Mouse (Mus musculus): Measurements from ENCODE around the gene Crybb1. TPM values are rescaled to one million over a fixed set of nuclear protein-coding genes. Genes with fewer than 3 reads are reported as not detected.

The Crybb1 gene
- polyA plus RNA-seq, 1 experiment from 2014 or later, result 0.22 TPM

DNA sequence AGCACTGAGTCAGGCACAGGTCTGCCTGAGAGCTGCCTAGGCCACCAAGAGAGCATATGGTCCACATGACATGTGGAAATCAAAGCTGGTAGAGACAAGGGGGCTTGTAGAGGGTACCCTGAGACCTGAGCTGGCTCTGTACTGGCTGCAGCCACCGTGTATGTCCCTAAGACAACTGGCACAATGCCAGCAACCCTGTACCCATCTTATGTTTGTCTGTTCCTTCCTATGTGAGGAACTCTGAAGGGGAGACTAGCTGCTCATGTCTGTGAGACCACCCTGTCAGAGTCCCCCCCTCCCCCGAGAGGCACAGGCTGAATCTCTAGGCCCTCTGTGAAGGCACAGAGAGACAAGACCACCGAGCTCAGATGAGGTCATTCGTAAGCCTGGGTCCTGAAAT lies 36.9 kb upstream of the Crybb1 start:
- TF ChIP-seq CTCF (IDR thresholded peaks at IDR 0.05; ENCODE audit: low read depth), result no peak
- no peak overlapping the region for H3K27ac ChIP-seq (ENCODE audit: low read depth, low read length)
- H3K4me1 ChIP-seq (replicated peaks; ENCODE audit: control insufficient read depth, insufficient read depth, low read length), result 0 out of 2 replicates have a peak, but pooled peaks cover 3% of the 10 kb centered on the region
- no peak overlapping the region for H3K9ac ChIP-seq (ENCODE audit: low read depth, low read length)
- no peaks in the 10 kb centered on the region for H3K27me3 ChIP-seq (replicated peaks; ENCODE audit: control insufficient read depth, insufficient read depth, low read length)
- no peaks in the 10 kb centered on the region for H3K36me3 ChIP-seq (ENCODE audit: control insufficient read depth, insufficient read depth)
- ATAC-seq, result no peak
- no peaks in the 10 kb centered on the region for H3K9me3 ChIP-seq (ENCODE audit: control insufficient read depth)
- 72% methylated on average over 4 of the region's 4 CpGs for WGBS
- no peak overlapping the region for H3K4me2 ChIP-seq (replicated peaks; ENCODE audit: low read depth)
- no peak overlapping the region for H3K4me3 ChIP-seq (ENCODE audit: low read depth, low read length)

DNA sequence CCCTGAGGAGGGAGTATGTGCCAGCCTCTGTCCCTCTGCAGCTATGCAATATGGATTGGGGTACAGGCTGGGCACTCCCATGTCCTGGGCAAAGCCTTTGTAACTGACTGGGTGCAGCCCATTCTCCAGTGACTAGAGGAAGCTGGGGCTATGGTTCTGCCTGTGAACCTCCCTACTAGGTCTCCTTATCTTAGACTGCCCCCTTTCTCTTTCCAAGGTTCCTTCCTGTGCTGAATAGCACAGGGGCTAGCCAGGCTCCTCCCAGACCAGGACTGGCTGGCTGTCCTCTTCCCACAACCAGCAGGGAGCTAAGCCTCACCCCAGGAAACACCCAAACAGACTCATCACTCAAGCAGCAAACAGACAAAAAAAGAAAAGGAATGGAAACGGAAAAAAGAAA lies 36.2 kb upstream of the Crybb1 start:
- TF ChIP-seq CTCF (IDR thresholded peaks at IDR 0.05; ENCODE audit: low read depth), result no peak
- Histone ChIP-seq H3K27me3 (replicated peaks; ENCODE audit: control insufficient read depth, insufficient read depth, low read length) (no peaks in the 10 kb centered on the region), H3K9ac (ENCODE audit: low read depth, low read length) (no peak overlapping the region), H3K4me3 (ENCODE audit: low read depth, low read length) (no peak overlapping the region), H3K27ac (ENCODE audit: low read depth, low read length) (no peak overlapping the region), H3K4me1 (replicated peaks; ENCODE audit: control insufficient read depth, insufficient read depth, low read length) (no peaks in the 10 kb centered on the region), H3K9me3 (ENCODE audit: control insufficient read depth) (no peaks in the 10 kb centered on the region), H3K4me2 (replicated peaks; ENCODE audit: low read depth) (no peak overlapping the region), H3K36me3 (ENCODE audit: control insufficient read depth, insufficient read depth) (no peaks in the 10 kb centered on the region)
- WGBS, result 14% methylated on average over 1 of the region's 1 CpGs
- ATAC-seq, result no peak

DNA sequence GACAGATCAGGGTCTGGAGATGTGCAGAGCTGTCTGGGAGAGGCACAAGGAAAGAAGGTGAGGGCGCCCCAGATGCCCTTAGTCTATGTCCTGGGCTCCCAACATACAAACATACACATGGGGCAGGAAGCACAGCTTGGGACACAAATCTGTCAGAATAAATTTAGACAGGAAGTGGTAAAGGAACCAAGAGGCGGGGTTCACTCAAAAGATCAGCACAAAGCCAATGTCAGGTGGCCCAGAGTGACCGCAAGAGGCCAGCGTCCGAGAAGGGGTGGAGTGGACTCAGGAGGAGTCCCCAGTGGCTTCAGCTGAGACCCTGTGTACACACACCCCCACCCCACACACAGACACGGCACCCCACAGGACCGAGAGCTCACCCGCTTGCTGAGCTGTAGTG lies 35.4 kb upstream of the Crybb1 start:
- TF ChIP-seq CTCF (IDR thresholded peaks at IDR 0.05; ENCODE audit: low read depth), result no peak
- H3K4me3 ChIP-seq (ENCODE audit: low read depth, low read length), result no peak overlapping the region
- no peaks in the 10 kb centered on the region for H3K4me1 ChIP-seq (replicated peaks; ENCODE audit: control insufficient read depth, insufficient read depth, low read length)
- H3K36me3 ChIP-seq (ENCODE audit: control insufficient read depth, insufficient read depth), result no peaks in the 10 kb centered on the region
- 79% methylated on average over 8 of the region's 8 CpGs for WGBS
- no peak overlapping the region for H3K4me2 ChIP-seq (replicated peaks; ENCODE audit: low read depth)
- H3K27ac ChIP-seq (ENCODE audit: low read depth, low read length), result no peak overlapping the region
- H3K9ac ChIP-seq (ENCODE audit: low read depth, low read length), result no peak overlapping the region
- H3K9me3 ChIP-seq (ENCODE audit: control insufficient read depth), result no peaks in the 10 kb centered on the region
- H3K27me3 ChIP-seq (replicated peaks; ENCODE audit: control insufficient read depth, insufficient read depth, low read length), result no peaks in the 10 kb centered on the region; the same call in 1 of the 2 replicates
- no peak for ATAC-seq

DNA sequence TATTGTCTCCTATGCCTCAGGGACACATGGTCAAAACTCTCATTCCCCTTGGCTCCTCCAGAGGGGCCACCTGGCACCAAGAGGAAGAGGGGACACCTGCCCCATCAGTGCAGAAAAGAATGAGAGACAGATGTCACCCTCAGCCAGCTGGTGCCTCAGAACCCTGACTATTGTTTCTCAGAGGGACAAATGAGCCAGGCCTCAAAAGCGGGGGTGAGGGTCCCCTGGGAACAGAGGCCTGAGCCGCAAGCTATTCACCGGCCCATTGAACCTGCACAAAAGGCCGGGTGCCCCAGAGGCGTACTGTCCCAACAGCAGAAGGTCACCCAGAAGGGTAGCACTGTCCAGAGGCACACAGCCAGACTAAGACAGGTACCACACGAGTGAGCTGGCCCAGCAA lies 30.0 kb upstream of the Crybb1 start:
- Histone ChIP-seq H3K4me2 (replicated peaks; ENCODE audit: low read depth) (no peak overlapping the region), H3K9ac (ENCODE audit: low read depth, low read length) (no peak overlapping the region), H3K4me3 (ENCODE audit: low read depth, low read length) (no peak overlapping the region), H3K27ac (ENCODE audit: low read depth, low read length) (no peak overlapping the region), H3K4me1 (replicated peaks; ENCODE audit: control insufficient read depth, insufficient read depth, low read length) (peaks cover 4% of the 10 kb centered on the region; the same call in 1 of the 2 replicates), H3K9me3 (ENCODE audit: control insufficient read depth) (no peaks in the 10 kb centered on the region), H3K27me3 (replicated peaks; ENCODE audit: control insufficient read depth, insufficient read depth, low read length) (peaks cover 41% of the 10 kb centered on the region), H3K36me3 (ENCODE audit: control insufficient read depth, insufficient read depth) (no peaks in the 10 kb centered on the region)
- 80% methylated on average over 6 of the region's 6 CpGs for WGBS
- ATAC-seq, result no peak
- no peak for TF ChIP-seq CTCF (IDR thresholded peaks at IDR 0.05; ENCODE audit: low read depth)

DNA sequence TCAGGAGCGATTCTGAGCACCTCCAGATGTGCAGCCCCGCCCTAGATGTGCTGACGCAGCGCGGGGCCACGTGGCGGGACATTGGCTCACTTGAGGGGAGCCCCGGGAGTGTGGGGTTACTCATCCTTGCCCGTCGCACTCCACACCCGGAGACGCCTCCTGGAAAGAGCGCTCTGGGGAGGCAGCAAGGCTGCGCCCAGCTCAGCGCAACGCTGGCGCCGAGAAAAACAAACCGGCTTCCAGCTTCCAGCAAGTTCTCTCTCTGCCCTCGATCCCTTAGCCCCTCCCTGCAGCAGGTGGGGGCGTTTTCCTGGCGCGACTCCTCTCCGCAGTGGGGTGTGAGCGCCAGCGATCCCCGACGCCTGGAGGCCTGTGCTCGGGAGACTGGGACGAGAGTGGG lies 28.3 kb upstream of the Crybb1 start:
- TF ChIP-seq CTCF (IDR thresholded peaks at IDR 0.05; ENCODE audit: low read depth), result no peak
- H3K36me3 ChIP-seq (ENCODE audit: control insufficient read depth, insufficient read depth), result no peaks in the 10 kb centered on the region
- peak overlapping the region; percentile 26 for H3K4me3 ChIP-seq (ENCODE audit: low read depth, low read length)
- ATAC-seq, result no peak
- peak overlapping the region; percentile 55 for H3K4me2 ChIP-seq (replicated peaks; ENCODE audit: low read depth)
- peaks cover 41% of the 10 kb centered on the region for H3K27me3 ChIP-seq (replicated peaks; ENCODE audit: control insufficient read depth, insufficient read depth, low read length)
- no peak overlapping the region for H3K27ac ChIP-seq (ENCODE audit: low read depth, low read length)
- H3K4me1 ChIP-seq (replicated peaks; ENCODE audit: control insufficient read depth, insufficient read depth, low read length), result peaks cover 4% of the 10 kb centered on the region; the same call in 1 of the 2 replicates
- no peak overlapping the region for H3K9ac ChIP-seq (ENCODE audit: low read depth, low read length)
- H3K9me3 ChIP-seq (ENCODE audit: control insufficient read depth), result no peaks in the 10 kb centered on the region
- 1% methylated on average over 30 of the region's 30 CpGs for WGBS

DNA sequence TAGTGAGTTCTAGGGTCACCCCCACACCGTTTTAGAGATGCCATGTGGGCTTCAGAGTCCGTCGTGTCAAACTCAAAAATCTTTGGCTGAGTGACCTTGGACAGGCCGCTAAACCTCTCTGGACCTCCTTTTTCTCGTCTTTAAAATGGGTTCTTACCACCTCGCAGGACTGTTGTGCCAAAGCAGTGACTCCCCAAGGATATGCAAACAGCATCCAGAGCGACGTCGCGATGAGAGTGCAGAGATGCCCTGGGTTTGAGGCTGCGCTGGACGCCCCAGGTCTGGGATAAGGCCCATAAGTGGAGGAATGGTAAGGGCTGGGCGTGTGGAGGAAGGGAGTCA lies 27.7 kb upstream of the Crybb1 start:
- peaks cover 41% of the 10 kb centered on the region for H3K27me3 ChIP-seq (replicated peaks; ENCODE audit: control insufficient read depth, insufficient read depth, low read length)
- no peak overlapping the region; the same call in 1 of the 2 replicates for H3K4me2 ChIP-seq (replicated peaks; ENCODE audit: low read depth)
- no peak overlapping the region for H3K9ac ChIP-seq (ENCODE audit: low read depth, low read length)
- ATAC-seq, result no peak
- no peak overlapping the region for H3K27ac ChIP-seq (ENCODE audit: low read depth, low read length)
- TF ChIP-seq CTCF (IDR thresholded peaks at IDR 0.05; ENCODE audit: low read depth), result no peak
- no peaks in the 10 kb centered on the region for H3K9me3 ChIP-seq (ENCODE audit: control insufficient read depth)
- peak overlapping the region; percentile 21; the same call in 1 of the 2 replicates for H3K4me3 ChIP-seq (ENCODE audit: low read depth, low read length)
- 6% methylated on average over 13 of the region's 13 CpGs for WGBS
- peaks cover 4% of the 10 kb centered on the region; the same call in 1 of the 2 replicates for H3K4me1 ChIP-seq (replicated peaks; ENCODE audit: control insufficient read depth, insufficient read depth, low read length)
- H3K36me3 ChIP-seq (ENCODE audit: control insufficient read depth, insufficient read depth), result no peaks in the 10 kb centered on the region
